Mouse (Mus musculus): ENCODE data around the gene Zfp513.

DNA sequence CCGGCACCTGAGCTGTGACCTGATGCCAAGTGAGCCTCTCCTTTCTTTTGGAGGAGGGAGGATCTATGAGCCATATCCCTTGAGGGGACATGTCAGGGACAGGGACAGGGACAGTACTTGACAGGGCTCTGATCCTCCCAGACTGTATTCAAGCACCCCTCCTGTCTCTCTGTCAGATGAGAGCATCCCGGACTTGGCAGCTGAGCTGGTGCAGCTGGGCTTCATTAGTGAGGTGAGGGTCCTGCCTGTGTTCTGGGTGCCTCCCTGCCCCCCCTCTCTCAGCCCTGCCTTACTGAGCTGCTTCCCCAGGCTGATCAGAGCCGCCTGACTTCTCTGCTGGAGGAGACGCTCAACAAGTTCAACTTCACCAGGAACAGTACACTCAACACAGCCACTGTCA lies 48.6 kb upstream of the Zfp513 start:
- TF ChIP-seq CTCF (IDR thresholded peaks at IDR 0.05; ENCODE audit: borderline replicate concordance, insufficient read depth, low read depth, low read length) (no peak), POLR2A (IDR thresholded peaks at IDR 0.05; ENCODE audit: borderline replicate concordance, insufficient read depth, low read length) (no peak)

Measured in cerebellum, adult 2 months (tissue).